Mouse (Mus musculus) mesoderm, embryonic 11.5 days (tissue): ENCODE data around the gene Ndufa13.
A peak's percentile ranks its signal among the peaks of the same experiment; 100 is the strongest.

Experiments used
- DNase-seq: peaks from one replicate; pipeline ENCODE4 v3.0.0-alpha.2; 2012; ENCODE audit warnings: low read depth, low spot score

Ndufa13 gene

DNA sequence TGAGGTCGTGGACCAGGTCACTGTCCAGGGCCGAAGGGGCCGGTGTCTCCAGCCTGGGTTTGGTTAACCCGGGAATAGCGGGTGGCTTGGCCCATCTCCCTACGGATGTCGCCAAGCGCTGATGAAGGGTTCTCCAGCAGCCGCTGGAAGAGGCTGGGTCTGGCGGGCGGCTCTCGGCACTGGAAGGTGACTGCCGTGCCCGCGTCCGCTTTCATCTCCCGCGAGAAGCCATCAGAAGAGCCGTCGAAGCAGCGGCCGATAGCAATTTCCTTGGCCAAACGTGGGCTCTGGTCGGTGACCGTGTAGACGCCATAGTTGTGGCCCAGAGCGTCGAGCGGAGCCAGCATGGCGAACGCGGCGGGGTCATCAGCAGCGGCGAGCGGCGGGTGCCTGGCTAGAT, 21.5 kb downstream of the Ndufa13 start:
- DNase-seq, result no peak

DNA sequence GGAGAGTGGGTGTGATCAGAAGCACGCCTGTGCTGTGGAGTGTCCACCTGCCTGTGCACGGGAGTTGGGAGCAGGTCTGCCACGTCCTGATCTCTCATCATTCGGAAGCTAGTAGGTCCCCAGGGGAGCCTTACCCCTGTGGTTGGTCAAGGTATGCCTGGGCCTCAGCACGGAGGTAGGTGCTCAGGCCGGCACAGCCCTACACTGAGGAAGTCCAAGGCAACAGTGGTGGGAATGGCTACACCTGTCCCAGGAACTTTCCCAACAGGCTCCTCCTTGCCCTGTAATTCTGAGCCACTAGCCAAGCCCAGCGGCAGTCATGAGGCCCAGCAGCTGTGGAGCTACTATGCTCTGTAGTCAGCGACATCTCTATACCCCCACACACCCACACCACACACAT, 22.7 kb downstream of the Ndufa13 start:
- DNase-seq, result no peak

DNA sequence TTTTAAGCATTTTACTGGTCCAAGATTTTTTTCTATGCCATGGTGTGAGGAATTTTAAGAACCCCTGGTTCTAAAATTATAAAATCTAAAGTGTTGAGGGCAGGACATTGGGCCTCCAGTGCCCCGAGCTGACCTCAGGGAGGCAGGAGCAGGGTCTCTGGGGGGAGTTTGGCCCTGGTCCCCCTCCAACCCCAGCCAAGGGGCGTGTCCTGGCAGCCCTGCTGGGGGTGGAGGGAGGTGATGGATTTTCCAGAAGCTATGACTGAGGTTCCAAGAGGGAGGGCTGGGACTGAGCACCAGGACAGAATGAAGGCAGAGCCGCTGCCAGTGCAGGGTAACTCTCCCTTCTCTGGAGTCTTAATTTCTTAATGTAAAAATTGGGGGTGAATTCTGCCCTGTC, 24.4 kb downstream of the Ndufa13 start:
- DNase-seq, result no peak

DNA sequence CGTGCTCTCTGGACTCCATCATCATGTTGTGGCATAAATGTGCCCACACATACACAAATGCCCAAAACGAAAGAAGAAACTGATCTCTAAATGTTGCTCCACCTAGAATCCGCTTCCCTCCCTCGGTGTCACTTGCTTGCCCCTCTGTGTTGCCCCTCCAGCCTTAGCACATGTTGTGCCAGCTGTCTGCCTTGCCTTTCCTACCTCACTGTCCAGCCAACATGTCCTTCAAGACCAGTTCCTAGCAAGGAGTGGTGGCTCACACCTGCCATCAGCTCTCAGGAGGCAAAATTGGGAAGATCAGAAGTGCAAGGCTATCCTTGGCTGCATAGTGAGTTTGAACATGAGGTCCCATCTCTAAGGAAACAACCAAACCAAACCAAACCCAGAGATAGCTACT, 25.0 kb downstream of the Ndufa13 start:
- no peak for DNase-seq

DNA sequence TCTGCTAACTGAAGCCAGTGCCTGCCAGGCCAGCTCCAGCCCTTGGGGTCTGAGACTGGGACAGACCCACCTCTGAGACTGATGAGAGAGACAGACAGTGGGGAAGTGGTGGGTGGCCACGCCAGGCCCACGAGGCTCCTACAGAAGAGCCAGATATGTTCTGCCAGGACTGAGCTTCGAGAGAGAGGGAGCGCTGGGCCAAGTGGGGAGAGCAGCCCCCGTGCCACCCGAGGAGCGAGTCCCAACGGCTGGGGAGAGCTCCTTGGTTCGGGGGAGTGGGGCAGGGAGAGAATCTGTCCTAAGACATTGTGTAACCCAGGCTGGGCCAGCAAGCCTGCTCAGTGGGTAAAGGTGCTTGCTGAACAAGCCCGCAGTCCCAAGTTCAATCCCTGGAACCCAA, 25.4 kb downstream of the Ndufa13 start:
- DNase-seq, result no peak

DNA sequence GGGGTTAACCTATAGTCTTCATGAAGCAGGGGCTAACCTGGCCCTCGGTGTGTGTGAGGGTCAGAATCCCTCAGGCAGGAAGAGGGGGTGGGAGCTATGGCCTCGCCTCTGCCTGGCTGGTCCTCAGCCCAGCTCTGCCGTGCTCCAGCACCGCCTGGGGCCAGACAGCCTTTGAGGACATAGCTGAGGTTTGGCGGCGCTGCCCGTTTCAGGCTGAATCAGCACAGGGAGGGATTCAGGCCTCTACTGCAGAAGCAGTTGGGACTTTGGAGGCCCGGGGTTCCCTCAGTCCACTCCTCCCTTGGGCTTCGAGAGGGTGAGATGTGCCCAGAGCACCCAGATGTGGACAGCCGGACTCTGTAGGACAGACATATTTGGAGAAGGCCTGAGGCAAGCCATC, 26.3 kb downstream of the Ndufa13 start:
- DNase-seq, result no peak

DNA sequence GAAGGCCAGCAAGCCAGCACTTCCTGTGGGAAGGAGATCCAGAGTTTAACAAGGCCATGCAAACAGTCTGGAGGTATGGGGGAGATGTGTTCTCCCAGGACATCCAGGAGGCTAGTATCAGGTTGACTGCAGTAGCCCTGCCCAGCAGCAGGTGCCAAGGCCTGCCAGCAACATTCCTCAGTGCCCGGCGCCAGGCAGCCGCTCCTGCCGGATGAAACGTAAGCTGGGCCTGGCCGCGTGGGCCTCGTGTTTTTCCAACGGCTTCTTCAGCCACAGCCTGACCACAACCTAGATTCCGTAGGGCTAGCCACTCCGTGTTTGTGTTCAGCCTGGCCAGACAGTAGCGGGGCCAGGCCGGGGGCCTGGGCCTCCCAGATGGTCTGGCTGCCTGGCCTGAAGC, 27.7 kb downstream of the Ndufa13 start:
- no peak for DNase-seq

DNA sequence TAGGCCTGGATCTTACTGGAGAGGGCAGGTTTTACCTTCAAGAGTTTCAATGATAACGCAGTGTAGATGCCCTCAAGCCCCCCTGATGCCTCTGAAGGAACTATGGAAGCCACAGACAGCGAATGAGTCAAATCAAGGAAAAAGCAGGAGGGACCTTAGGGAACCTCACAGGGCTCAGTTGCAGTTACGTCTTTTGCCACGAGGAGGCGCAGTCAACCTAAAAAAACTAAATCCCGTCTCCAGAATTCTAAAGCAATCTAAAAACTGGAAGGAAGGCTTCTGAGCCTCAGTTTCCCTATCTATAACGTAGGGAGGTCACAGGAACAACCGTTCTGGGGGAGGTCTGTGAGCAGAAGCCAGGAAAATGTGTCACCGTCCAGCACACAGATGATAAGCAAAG, 28.2 kb downstream of the Ndufa13 start:
- peak; percentile 70 for DNase-seq

DNA sequence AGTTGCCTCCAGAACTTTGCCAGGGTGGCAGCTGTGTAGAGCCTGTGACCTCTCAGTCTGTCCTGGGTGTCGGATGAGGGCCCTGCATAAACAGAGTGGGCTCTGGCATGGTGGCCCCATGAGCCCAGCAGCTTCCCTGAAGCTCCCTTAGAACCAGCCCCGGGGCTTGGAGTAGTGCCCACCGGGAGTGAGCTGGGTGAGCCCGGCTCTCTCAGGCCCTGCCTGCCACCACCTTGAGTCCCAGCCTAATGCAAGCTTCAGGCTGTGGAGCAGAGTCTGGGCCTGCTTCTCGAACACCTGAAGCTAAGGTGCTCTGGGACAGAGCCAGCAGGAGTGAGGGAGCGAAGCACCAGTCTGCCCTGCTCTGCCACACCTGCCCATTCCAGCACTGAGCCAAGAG, 31.5 kb downstream of the Ndufa13 start:
- DNase-seq, result no peak

DNA sequence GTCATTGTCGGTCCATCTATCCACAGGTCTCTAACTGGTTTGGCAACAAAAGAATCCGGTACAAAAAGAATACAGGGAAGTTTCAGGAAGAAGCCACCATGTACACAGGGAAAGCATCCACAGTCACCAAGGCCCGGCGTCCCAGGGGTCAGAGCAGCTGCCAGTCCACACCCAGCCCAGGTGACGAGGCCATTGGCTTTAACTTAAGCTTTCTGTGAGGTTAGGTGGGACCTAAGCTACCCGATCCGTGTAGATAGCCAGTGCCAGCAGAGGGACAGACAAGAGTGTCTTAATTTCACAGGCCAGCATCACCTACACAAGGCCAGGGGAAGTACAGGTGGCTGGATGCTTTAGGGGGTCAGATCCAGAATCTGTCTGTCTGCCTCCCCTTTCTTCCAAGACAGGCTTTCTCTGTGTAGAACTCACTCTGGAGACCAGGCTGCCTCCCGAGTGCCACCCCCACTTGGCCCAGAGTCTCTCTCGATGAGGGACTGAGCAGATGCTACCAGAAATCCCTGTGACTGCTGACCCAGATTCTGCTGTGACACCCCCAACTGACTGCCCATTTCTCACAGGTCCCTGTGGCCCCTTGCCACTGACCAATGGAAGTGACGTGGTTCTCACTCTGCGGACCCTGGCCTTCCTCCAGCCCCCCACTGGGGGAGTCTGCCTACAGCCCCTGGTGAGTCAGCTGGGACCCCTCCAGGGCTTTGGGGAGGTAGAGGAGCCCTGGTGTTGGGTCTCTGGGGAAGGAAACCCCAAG, 32.2 kb downstream of the Ndufa13 start:
- no peak for DNase-seq

DNA sequence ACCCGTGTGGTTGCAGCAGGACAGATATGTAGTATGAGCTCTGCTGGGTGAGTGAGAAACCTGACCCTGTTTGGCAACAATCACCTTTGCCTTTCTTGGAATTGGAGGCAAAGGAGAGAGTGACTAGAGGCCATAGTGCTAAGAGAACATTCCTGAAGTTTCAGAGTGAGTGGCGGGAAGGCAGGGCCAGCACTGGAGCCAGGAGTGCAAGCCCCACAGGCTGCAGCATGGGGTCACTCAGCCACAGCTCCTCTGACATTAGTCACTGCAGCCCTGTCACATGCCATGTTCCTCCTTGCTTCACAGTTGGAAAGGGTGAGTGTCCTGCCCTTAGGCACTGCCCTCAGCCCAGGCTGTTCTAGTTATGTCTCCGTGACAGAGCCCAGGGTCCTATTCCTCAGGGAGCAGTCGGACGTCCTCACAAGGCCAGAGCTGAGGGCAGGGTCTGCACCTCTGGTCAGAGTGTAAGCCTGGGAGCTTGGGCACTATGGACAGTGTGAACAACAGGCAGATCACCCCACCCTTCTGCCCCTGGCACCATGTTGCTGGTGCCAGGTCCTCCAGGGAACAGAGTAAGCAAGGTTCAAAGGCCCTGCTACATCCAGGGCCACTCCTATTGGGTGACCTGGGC, 34.5 kb downstream of the Ndufa13 start:
- DNase-seq, result no peak

DNA sequence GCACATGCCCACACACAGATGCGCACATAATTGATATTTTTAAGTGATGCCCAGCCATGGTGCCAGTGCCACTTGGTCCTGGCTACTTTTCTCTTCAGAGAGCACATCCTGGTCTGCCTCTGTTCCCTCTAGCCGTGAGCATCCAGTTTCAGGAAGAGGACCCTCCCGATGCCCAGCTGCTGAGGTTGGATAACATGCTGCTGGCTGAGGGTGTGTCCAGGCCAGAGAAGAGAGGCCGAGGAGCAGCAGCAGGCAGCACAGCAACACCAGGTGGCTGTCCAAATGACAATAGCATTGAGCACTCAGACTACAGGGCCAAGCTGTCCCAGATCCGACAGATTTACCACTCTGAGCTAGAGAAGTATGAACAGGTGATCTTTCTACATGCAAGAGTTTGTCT, 38.2 kb downstream of the Ndufa13 start:
- no peak for DNase-seq

DNA sequence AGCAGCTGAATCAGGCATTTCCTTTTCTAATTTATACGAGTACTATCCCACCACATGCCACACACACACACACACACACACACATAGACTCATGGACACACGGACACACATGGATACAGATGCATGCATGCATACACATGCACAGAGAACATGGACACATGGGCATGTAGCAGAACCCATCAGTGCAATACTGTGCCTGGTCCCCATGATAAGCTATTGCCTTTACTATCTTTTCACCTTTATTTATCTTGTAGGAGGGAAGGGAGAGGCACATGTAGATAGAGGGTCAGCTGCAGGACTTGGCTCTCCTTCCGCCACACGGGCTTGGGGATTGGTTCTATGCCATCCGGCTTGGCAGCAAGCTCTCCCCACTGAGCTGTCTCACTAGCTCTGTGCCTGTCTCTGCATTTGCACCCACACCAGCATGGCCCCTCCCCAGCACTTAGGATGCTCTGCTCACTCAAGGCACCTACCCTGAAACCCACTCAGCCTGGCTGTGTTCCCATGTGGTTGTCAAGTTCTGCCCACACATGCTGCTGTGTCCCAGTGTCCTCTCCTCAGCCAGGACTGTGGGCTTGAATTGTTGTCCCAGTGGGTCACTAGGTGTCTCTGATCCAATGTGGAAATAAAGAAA, 38.9 kb downstream of the Ndufa13 start:
- no peak for DNase-seq

DNA sequence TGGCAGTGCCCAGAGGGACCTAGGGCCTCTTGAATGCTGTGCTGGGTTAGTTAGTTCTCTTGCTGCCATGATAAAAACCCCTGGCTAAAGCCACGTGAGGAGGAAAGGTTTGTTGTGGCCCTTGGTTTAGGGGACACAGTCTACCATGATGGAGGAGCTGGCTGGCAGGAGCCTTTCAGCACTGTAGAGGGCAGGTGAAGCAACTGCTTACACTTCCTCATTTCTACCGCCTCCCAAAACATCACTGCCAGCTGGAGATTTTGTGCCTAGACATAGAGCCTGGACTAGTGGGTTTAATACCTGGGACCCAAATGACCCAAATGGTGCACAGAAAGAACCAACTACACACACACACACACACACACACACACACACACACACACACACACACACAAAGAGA, 41.1 kb downstream of the Ndufa13 start:
- DNase-seq, result no peak

DNA sequence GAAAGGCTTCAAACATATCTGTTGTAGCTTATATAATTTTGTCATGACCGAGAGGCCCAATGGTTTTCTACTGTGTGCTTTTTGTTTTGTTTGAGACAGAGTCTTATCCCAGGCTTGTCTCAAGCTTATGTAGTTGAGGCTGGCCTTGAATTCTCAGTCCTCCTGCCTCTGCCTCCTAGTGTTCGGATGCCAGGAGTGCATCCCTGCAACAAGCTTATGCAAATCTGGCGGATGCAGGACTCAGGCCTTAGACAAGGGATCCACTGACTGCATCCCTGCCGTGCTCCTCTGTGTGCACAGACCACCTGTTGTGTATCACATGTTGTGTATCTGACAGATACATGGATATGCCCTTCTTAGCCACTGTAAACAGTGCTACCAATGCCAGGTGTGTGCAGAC, 41.6 kb downstream of the Ndufa13 start:
- no peak for DNase-seq

DNA sequence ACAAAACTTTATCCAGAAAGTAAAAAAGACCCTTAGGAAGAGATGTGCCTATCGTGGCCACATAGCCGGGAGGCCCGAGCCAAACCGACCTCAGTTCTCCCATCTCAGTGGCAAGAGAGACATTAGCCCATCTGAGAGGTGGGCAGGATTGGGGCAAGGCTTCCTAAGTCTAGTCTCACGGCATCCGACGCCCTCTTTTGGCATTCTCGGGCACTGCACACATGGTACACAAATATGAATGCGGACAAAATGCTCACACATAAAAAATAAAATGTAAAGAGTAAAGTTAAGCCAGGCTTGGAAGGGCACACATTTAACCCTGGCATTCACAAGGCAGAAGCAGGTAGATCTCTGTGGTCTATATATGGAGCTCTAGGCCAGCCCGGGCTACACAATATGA, 48.5 kb downstream of the Ndufa13 start:
- DNase-seq, result no peak

DNA sequence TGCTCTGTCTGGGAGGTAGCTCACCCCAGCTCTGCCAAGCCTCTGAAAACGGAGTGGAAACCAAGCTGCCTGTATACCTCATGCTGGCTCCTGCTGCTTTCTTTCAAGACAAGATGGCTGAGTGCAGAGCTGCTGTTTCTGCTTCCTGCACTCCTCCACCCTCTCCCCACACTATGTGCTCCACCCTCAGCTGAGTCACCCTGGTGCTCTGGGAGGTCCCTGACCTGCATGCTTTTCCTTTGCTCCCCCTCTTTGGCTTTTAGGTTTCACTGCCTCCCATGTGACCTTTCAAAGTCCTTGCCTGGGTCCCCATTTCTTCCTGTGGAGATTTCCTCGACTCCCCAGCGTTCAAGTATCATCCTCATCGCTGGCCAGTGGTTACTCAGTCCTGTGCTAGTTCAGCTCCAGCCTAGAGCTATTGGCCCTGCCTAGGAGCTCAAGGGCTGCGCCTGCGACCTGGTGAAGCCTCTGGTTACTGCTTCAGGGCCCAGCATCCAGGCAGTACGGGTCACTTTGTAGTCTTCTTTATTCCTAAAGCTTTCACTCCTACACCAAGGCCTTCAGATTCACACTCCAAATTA, 51.3 kb downstream of the Ndufa13 start:
- DNase-seq, result no peak

DNA sequence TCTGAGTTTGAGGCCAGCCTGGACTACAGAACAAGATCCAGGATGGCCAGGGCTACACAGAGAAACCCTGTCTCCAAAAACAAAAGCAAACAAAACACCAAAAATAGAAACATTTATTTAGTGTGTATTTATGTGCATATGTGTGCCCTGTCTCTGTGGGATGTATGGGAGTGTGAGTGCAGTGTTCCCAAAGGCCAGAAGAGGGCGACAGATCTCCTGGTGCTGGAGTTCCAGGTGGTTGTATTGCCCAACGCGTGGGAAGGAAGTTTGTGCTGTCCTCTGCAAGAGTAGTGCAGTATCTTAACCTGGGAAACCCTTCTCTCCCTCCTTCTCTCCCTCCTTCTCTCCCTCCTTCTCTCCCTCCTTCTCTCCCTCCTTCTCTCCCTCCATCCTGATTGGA, 52.5 kb downstream of the Ndufa13 start:
- no peak for DNase-seq

DNA sequence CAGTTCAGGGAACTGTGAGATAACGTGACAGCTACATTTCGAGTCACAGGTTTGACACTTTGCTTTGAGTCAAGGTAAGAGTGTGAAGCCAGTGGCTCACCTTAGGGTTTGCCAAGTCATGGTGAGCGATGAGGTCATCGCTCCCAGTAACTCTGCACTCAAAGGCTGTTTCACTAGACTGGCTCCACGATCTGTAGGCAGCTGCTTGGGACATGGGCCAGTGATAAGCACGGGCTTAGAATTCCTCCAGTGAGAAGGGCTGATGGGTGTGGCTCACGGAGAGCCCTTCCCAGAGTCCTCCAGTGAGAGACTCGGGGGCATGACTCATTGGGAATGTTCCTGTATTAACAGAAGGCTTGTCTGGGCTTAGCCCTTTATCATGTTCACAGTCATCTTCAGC, 53.4 kb downstream of the Ndufa13 start:
- no peak for DNase-seq

DNA sequence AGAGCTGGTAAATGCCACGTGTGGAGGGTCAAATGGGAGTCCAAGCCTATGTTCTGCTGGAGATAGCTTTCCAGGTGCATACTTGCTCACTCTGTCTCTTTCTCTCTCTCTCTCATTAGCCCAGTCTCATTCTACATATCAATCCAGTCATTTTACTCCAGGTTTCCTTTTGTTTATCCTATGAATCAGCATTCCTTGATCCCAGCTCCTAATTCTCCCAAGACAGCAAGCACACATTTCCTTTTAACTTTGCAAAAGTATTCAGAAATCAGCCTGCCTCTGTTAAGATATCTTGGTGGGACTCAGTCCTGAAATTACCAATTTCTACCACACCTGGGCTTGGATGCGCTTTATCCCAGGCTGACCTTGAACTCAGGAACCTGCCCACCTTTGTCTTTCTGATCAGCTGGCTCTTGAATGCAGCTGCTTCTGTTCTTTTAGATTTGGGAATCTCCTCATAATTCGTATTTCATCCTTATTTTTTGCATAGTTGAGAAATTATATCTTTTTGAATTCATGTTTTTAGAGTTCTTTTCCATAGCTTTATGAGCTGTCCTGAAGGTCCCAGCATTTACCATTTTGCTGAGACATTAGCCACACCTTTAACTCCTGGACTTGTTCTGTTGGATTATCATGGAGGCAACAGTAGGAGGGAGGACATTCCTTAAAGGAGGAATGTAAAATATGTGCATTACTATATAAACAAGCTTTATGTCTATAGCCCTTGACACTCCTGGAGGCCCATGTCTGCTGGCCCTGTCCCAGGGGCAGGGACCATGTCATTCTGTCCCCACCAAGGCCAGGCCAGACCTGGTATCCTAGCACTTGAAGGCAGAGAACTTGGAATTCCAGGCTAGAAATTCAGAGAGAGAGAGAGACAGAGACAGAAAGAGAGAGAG, 54.9 kb downstream of the Ndufa13 start:
- DNase-seq, result no peak
